8 mouse cellular contexts compared by ENCODE assay signal in the genomic region with DNA sequence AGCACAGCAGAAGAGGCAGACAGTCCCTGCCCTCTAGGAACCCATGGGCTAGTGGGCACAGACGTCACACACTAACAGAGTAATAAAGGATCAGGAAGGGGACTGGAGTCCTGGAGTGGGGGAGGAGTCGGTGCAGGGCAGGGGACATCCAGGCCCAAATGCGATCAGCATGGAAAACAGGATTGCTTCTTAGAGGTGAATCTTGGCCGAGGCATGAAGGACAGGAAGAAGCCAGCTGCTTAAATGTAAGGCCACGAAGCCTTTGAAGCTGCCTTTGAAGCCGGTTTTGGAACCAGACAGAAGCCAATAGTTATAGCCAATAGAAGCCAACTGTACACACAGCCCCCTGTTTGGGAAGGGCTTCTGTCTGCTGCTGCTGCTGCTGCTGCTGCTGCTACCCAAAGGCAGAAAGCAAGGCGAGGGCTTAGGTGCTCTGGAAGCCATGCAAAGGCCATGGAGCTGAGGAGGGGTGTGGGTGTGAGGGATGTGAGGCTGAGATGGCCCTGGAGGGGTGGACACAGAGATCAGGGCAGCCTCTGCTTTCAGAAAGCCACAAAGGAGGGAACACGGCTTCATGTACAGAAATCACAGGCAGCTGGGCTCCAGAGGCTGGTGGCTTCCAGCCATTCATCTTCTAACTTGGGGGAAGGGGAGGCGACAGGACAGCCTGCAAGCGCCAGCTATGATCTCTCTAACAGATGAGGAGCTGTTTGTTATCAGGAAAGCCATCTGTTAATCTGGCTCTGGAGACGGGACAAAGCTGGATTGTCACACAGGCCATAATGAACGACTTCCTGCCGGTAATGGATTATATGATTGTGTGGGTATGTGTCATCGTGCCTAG. TPM values are rescaled to one million over a fixed set of nuclear protein-coding genes. Genes with fewer than 3 reads are reported as not detected.
A peak's percentile ranks its signal among the peaks of the same experiment; 100 is the strongest.
DNase-seq lines count a peak whose midpoint lies in the region; ATAC-seq and TF ChIP-seq lines count a peak whose summit lies in the region.

No protein-coding gene starts in this region.

- H3K9ac ChIP-seq in kidney, embryonic 14.5 days (ENCODE audit: low read depth, low read length): no peak overlapping the region

- intact Hi-C loops in gastrocnemius, postnatal 14 days (cut with DNase I; ENCODE audit: low total_unique reads): no loop called here

- H3K4me3 ChIP-seq in kidney, embryonic 14.5 days (ENCODE audit: low read length): no peak overlapping the region
- H3K4me3 ChIP-seq in thymus, adult 2 months (ENCODE audit: control insufficient read depth, insufficient read depth, low read length): no peak overlapping the region

- peak overlapping the region; percentile 83 for H3K27ac ChIP-seq in kidney, embryonic 14.5 days (ENCODE audit: low read depth, low read length)
- H3K27ac ChIP-seq in thymus, adult 2 months (ENCODE audit: control insufficient read depth, insufficient read depth, low read length): no peak overlapping the region

- no peaks in the 10 kb centered on the region for H3K36me3 ChIP-seq in kidney, embryonic 14.5 days (ENCODE audit: control insufficient read depth, insufficient read depth, low read length)
- no peaks in the 10 kb centered on the region for H3K36me3 ChIP-seq in thymus, adult 2 months (ENCODE audit: control insufficient read depth, insufficient read depth, low read length)

- H3K27me3 ChIP-seq in kidney, embryonic 14.5 days (ENCODE audit: control insufficient read depth, insufficient read depth, low read length): no peaks in the 10 kb centered on the region
- H3K27me3 ChIP-seq in thymus, adult 2 months (ENCODE audit: control insufficient read depth, insufficient read depth, low read length): no peaks in the 10 kb centered on the region

- no peak for TF ChIP-seq POLR2A in thymus, adult 2 months (IDR thresholded peaks at IDR 0.05; ENCODE audit: control insufficient read depth, extremely low read depth, insufficient read depth, low read length, poor library complexity)

- DNase-seq in gastrocnemius, postnatal 14 days: peak; percentile 47
- no peak for DNase-seq in gastrocnemius, adult 8-10 months (ENCODE audit: low spot score in 2 of 2)
- peak; percentile 48 for DNase-seq in embryo, embryonic 9.5 days (ENCODE audit: extremely low spot score)
- peak; percentile 46 for DNase-seq in lung, postnatal 14 days
- DNase-seq in liver: no peak
- DNase-seq in thymus, adult 2 months: no peak

- WGBS in kidney, embryonic 14.5 days: 24% methylated on average over 14 of the region's 14 CpGs
- 54% methylated on average over 14 of the region's 14 CpGs for WGBS in thymus, adult 2 months

- H3K4me2 ChIP-seq in kidney, embryonic 14.5 days (replicated peaks; ENCODE audit: low read depth, low read length): no peak overlapping the region

- H3K4me1 ChIP-seq in kidney, embryonic 14.5 days (ENCODE audit: control insufficient read depth, insufficient read depth, low read length): peaks cover 24% of the 10 kb centered on the region
- H3K4me1 ChIP-seq in thymus, adult 2 months (replicated peaks; ENCODE audit: control insufficient read depth, insufficient read depth, low read length): no peaks in the 10 kb centered on the region

- TF ChIP-seq CTCF in thymus, adult 2 months (IDR thresholded peaks at IDR 0.05; ENCODE audit: borderline replicate concordance, control insufficient read depth, extremely low read depth, insufficient read depth, low read length, poor library complexity): no peak

- ATAC-seq in kidney, embryonic 14.5 days (ENCODE audit: low FRiP score, low TSS enrichment): peak; percentile 29; the same call in 1 of the 2 replicates
- ATAC-seq in monocyte, adult 5-6 weeks (replicated peaks; ENCODE audit: insufficient number of reproducible peaks, low FRiP score, low TSS enrichment, poor library complexity, severe bottlenecking): no peak

- H3K9me3 ChIP-seq in kidney, embryonic 14.5 days (ENCODE audit: control insufficient read depth, low read length): no peaks in the 10 kb centered on the region

RNA-seq across cellular contexts. Expression of a gene that starts 5.1 kb away (rescaled TPM):
- 10 to 100 TPM; 12.2 to 15.3 TPM for total RNA-seq in gastrocnemius, postnatal 14 days (2021)
- total RNA-seq in gastrocnemius, adult 8-10 months (2022): 10 to 100 TPM in 1 of 4 experiments, 1 to 10 TPM in 3; 2.5 to 13.1 (median 5.3) TPM
- polyA plus RNA-seq in kidney, embryonic 14.5 days (2014; fragmentation: Nextera tagmentation; extraction: Ambion mirVana): 174 and 188 TPM in 2 replicates
- total RNA-seq in monocyte, adult 5-6 weeks (2017): not detected in 3 replicates
- 28.6 and 46.8 TPM in 2 replicates for polyA plus RNA-seq in thymus, adult 2 months (2012; rRNA removed)

Comparison
In these comparisons a context has a peak if more than half of its experiments do, and no peak if none do; other contexts are left out.
1. DNase-seq: peak in gastrocnemius, postnatal 14 days (single experiment), embryo, embryonic 9.5 days (single experiment) and lung, postnatal 14 days (single experiment); none in gastrocnemius, adult 8-10 months (0 of 2), liver (single experiment) and thymus, adult 2 months (single experiment).